Mouse (Mus musculus) adipocyte (in vitro differentiated cells): ENCODE measurements at regions not wholly inside any gene's neighbourhood (a gene's known extent, or its start where the extent isn't known, plus 50 kb on each side); places are given as distances from the start of the nearest gene placed in this dataset.

Experiments
- DNase-seq: peaks from one replicate; pipeline ENCODE4 v3.0.0-alpha.2; 2016; ENCODE audit warnings: low spot score

GRCm38 (mm10) chr3:4444611-4445394, 1305.8 kb upstream of the Gm8797 start:
- no peak for DNase-seq

DNA sequence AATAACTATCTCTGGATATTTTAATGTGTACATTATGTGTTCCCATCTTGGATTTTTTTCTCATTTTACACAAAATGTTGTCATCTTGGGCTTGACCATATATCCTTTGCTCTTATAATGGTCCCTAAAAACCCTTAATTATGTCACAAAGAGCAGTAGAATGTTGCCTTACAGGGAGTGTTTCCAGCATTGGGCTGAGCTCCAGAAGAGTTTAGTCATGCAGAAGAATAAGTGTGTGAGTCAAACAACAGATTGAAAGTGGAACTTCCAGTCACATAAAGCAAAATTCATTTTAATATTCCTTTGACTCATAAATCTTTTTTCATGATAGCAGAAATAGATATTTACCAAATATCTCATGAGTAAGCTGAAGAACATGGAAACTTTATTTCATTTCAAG, 1282.6 kb upstream of the Gm8797 start:
- peak; percentile 65 for DNase-seq
